Mouse (Mus musculus): ENCODE results near the gene Sema4f.

- TF ChIP-seq CTCF (IDR thresholded peaks at IDR 0.05; ENCODE audit: low read depth) (no peak), EP300 (IDR thresholded peaks at IDR 0.05; ENCODE audit: low read depth) (no peak)
Observed at GRCm38 (mm10) chr6:82893415-82893814, 46.2 kb downstream of the Sema4f start.

Measured in heart, postnatal 0 days (tissue).